Mouse (Mus musculus) spleen, postnatal 36 days (tissue): ENCODE measurements around the gene Fsd1l.
"Not testable (repeated sequence)": the region's sequence is repeated elsewhere in the genome, so short reads cannot be mapped to it uniquely, and the experiment has no call there.

Source experiments
- DNase-seq, 2 experiments: peaks; one replicate each; pipeline ENCODE4 v3.0.0; 2022; ENCODE audit warnings: low spot score in 2 of 2, mixed read lengths in 1 of 2

The Fsd1l gene

DNA sequence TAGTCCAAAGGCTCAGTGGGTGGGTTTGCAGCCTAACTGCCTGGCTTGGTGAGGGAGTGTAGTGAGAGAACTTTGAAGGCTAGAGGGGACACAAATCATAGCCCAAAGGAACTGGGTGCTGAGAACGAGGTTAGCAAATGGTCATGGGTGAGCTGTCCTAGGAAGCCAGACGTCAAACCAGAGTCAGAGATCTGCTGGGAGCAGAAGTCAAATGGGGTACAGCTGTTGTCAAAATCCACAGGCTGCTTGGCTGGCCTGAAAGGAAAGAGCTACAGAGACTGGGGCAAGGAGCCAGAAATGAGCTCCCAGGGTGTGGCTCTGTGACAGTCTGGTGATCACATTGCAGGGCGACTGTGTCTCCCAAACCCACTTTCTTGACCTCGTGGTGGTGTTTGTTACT, 2.3 kb upstream of the Fsd1l start:
- no peak for DNase-seq

DNA sequence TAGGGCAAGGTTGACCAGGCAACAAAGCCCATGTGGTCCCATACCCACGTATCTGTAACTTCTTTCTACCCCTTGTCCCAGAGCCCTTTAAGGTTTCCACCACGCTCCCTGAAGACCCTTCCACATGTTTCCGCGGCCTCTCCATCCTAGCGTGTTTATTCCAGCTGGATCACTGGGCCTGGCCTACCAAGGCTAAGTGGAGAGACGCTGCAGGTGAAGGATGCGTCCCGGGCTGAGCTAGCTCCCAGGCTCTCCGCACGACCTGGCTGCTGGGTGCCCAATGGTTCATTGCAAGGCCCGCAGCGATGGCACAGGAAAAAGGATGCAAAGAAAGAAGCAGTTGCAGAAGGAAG, 332 bp upstream of the Fsd1l start:
- DNase-seq, result no peak

DNA sequence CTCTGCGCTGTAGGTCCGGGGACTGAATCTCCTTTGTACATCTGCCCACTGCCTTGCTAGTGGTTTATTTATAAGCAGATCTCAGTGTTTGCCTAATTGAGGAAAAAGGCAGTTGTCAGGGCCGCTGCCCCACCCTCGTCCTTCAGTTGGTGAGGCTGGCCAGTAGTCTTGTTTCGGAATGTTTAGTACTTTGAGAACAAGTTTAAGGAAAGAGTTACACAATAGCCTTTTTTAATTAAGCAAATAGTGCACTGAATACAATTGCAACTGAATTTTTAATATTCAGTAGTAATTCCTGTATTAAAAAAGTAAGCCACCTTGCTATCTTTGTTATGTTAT, 709 bp downstream of the Fsd1l start:
- no peak for DNase-seq

DNA sequence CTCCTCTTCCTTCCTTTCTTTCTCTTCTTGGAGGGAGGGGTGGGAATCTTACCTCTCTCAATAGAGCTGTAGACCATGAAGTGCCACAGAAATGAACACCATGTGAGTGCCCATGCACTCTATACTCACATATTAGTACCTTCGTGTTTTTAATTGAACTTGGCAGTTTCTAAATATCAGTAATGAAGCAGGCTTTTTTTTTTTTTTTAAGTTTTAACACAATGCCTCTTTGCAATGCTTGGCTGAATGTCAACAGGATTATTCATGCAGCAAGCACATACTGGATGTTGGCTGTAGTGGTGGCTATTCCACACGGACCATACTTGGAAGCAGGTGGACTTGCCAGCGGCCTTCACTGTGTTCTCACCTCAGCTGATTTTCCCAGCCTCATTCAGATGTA, 4.1 kb downstream of the Fsd1l start:
- DNase-seq, result no peak

DNA sequence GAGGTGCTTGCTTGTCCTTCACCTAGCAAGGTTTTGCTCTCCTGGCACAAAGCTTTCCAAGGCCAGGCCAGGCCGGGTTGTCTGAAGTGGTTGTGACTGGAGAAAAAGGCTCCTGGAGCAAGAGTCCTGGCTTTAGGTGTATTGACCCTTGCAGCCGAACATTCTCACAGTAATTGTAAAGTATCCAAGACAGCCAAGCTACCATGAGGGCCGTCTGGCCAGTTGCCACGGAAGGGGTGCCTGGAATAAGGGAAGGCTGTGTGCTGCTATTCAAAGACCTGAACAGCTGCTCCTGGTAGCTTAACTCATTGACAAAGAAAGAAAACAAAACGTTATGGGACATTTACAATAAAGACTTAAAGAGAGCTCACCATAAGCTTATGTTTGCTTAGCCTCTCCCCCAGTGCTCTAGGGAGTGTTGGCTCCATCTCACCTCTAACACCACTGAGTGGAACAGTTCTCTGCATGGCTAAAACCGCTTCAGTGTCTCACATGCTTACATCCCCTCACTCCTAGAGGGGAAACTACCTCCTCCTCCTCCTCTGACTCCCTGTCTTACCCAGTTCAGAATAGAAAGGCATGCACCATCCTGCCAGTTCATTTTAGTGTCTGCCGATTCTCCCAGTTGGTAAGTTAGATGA, 6.1 kb downstream of the Fsd1l start:
- no peak for DNase-seq

DNA sequence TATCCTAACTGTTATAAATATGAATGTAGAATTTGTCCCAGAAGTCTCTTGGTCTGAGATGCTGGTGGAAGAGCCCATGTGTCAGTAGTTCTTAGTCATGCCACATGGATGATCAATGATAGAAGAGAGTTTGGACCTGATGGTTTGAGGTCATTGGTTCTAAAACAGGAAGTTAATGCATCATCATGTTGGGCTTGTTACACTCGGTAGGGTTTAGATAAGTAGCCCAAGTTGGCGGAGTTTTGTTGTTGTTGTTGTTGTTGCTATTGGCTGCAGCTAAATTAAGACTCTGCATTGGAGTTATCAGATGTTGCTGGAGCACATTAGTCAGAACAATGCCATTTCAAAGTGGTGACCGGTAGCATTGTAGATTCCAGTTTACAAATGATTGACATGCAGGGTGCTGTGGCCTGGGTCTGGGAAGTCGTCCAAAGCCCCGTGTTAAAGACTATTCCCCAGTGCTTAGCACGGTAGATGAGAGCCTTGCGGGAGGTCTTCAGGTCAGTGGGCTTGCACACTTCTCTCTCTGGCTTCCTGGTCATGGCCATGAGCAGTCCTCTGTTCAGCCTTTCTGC, 7.4 kb downstream of the Fsd1l start:
- DNase-seq, result no peak

DNA sequence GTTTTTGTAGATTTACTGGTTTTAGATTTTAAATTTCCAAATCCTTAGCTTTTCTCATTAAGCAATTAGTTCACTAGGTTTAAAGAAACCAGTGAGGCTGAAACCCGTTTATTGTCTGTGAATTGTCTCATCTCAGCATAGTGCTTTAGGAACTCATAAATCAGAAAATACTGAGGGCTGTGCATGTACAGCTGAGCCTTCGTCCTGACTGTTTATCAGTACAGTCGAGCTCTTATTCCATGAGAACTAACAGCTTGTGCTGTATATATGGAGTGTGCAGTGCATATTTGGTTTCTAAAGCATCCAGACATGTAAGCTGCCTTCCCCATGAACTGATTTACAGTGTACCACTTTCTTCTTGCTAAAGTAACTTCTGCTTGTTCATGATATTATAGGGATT, 26.8 kb downstream of the Fsd1l start:
- DNase-seq, result no peak

DNA sequence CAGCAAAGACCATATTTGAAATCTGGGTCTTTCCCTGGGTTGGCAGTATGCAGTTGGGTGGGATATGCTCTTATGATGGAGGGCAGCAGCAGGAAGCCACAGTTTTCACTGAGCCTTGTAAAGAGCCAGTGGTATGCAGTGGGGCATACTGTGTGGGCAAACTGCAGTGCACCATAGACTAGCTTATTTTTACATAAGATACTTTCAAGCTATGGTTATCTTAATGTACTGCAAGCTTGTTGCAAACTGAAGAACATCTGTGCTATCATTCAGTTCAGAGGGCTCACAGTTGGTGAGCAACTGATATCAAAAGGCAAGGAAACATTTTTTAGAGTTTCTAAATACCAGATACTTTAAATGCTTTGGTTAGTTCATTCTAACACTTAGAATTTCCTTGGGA, 29.4 kb downstream of the Fsd1l start:
- no peak for DNase-seq

DNA sequence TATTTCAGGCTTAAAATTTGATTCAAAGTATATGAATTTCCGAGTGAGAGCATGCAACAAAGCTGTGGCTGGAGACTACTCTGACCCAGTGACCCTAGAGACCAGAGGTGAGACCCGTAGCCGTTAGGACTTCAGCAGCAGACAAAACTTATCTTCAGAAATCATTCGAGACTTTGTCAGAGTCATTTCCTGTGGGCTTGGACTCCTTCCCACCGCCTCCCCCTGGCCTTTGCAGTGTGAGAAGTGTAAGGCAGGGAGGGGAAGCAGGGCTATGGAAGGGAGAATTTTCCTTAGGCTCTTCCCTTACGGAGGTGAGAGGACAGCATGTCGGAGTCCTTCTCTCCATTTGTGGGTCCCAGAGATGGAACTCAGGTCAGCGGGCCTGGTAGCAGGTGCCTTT, 50.8 kb downstream of the Fsd1l start:
- DNase-seq, result no peak

DNA sequence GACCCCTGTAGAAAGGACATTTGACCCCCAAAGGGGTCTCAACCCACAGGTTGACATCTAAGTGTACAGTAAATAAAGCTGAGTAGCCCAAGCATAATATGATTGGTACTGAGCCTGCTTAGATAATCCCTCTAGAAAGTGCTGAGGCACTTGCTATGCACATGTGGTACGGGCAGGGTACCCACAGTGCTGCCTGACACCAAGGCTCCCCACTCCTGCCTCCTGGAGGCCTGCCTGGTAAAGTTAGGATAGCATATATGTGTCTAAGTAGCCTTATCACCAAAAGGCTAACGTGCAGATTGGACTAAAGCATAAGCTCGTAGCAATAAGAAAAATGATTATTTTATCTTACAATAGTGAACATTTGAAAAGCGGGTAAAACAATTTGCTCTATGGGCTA, 57.7 kb downstream of the Fsd1l start:
- DNase-seq, result no peak

DNA sequence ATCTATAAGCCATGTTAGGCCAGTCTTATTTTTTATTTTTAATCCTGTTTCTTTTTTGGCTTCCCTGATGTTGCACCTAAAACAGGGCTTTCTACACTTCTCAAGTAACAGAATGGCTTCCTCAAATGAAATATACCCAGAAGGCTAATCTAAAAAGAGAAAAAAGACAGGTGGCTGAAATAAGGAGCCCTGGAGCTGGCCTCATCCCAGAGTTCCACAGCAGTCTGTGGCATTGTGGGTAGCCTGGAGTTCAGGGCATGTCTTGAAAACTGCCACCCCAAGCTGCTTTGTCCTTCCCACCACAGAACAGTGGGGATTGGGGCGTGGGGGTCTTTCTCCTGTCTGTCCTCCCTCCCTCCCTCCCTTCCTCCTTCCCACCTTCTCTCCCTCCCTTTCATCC, 60.1 kb downstream of the Fsd1l start:
- DNase-seq, result no peak

DNA sequence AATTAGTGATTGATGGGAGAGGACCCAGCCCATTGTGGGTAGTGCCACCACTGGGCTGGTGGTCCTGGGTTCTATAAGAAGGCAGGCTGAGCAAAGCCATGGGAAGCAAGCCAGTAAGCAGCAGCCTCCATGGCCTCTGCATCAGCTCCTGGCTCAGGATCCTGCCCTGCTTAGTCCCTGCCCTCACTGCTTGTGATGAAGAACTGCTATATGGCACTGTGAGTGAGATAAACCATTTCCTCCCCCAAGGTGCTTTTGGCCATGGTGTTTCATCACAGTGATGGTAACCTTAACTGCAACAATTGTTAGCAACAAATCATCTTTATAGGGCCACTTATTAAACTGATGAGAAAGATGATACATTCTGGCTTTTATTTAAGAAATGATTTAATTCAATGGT, 77.9 kb downstream of the Fsd1l start:
- not testable (repeated sequence) for DNase-seq

DNA sequence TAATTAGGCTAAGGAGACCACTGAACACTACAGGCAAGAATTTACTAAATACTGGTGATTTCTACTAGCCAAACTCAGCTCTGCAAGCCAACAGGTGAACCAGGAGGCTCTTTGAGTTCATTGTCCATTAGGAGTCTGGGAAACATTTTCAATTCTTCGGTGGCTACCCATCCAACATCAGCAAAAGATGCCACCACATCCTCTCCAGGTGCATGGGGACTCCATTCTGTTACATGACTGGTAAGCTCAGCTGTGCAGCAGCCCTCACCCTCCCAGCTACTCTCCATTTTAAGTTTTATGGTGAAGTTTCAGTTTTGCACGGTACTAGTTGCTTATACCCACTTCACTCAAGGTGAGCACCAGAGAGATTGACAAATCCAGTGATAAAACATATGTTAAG, 78.8 kb downstream of the Fsd1l start:
- no peak for DNase-seq

DNA sequence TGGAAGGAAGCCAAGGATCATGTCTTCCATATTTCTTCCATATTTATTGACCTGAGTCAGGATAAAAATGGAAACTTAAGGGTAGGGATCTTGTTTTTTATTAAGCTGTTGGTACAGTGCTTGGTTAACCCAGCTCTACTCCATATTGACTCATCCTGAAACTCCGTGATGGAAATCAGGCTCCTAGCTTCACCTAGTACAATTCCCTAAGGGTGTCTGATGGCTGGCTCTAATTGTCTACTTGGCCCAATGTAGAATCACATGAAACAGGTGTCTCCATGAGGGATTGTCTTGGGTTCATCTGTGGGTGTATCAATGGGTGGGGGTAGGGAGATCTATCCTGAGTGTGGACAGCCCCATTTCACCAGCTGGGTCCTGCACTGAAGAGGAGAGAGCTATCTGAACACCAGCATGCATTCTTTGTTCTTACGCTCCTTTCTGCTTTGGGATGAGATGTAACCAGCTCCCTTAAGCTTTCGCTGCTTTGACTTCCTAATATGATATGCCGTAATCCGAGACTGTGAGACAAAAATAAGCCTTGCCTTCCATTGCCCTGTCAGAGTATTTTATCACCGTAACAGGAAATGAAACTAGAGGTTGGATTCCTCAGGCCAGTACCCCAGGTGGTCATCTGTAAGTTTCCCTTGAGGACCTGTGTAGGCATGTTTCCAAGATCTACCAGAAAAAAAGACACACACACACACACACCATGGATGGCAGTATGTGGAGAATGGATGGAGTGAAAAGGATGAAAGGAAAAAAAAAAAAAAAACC, 79.5 kb downstream of the Fsd1l start:
- no peak for DNase-seq

DNA sequence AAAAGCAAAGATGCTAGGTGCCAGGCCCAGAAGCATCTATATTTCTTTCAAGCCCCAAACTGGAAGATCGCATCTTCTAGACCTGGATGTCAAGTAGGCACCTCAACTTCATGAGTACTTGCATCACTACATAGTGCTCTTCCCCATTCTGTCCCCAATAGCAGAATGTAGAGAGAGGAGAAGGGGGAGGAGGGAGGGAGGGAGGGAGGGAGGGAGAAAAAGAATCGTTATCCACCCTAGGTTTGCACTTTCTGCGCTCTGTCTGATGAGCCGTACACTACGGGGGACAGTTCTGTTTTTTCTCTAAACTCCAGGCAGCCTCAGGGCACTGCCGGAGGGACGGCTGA, 82.4 kb downstream of the Fsd1l start, which contains the start of gene Fktn:
Gene Fktn, plus strand, starts transcription at position 295 of the 347 bp plus-strand sequence.
- DNase-seq, result no peak

DNA sequence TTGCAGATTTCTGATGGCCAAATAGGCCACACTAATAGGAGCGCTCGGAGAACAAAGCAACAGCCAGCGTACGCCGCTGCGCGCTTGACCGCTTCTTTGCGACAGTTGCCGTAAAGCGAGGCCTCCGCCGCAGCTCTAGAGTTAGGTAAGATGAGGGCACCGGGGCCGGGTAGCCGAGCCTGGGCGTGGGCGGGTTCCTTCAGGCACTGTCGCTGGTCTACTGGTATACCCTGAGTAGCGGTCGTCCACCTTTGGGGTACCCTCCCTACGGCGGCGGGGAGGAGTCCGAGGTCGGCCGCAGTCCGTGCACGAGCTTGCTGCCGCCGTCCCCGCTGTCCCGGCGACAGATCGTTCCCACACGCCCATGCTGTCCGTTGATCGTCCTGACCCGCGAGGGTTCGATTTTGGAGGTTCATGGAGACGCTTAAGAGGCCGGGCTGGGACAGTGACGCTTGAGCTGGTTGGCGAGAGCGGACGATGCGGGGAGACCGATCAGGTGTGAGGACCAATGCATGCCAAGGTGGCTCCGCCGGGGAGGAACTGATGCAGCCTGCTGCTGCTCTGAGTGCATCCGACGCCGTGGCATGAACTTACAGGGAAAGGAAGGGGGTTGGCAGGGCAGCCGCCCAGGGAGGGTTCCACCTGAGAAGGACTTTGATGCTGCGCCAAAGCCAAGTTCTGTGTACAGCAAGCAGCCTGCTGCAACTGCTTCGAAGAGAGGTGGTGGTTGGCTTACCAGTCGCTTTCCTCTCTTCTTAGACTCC, 83.0 kb downstream of the Fsd1l start:
- peak; percentile 84 to 85 for DNase-seq

DNA sequence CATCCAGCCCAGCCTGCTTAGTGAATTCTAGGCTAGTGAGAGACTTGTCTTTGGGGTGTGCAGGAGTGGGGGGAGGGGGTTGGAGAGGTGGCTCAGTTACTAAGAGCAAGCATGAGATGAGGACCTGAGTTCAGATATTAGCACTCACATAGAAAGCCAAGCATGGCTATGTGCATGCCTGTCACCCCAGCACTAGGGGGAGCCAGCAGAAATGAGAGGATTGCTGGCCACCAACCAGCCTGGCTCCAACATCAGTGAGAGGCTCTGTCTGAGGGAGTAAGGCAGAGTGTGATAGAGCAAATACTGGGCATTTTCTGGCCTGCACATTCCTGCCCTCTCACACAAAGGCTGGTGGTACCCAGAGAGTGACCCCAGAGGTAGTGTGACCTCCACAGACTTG, 84.7 kb downstream of the Fsd1l start:
- DNase-seq, result peak; percentile 2 to 5

DNA sequence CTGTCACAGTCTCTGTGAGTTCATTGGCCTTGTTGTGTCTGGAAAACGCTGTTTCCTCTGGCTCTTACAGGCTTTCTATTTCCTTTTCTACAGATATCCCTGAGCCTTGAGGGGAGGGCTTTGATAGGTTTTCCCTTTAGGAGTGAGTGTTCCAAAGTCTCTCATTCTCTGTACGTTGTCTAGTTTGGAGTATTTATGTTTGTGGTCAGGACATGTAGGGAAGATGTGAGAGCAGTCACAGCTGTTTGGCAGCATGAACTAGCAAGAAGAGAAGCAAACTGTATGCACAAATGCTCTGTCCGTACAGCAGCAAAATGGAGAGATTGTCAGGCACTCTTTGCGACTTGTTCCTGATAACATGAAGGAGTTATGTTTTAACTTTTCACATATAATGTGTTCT, 86.3 kb downstream of the Fsd1l start:
- no peak for DNase-seq

DNA sequence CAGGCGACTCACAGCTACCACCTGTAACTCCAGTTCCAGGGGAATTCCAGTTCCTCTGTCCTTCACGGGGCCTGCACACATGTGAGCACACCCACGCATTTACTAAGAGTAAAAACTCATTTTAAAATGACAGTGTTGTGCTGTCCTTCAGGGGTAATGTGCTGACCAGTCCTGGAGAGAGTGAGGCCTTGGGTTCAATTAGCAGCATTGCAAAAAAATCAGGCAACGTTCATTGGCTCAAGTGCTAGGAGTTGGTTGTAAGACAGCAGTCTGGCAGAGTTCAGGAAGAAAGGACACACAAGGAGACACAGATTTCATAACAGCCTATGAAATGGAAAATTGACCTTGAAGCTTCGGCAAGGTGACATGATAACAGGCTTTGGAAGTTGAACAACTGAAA, 87.0 kb downstream of the Fsd1l start:
- DNase-seq, result no peak

DNA sequence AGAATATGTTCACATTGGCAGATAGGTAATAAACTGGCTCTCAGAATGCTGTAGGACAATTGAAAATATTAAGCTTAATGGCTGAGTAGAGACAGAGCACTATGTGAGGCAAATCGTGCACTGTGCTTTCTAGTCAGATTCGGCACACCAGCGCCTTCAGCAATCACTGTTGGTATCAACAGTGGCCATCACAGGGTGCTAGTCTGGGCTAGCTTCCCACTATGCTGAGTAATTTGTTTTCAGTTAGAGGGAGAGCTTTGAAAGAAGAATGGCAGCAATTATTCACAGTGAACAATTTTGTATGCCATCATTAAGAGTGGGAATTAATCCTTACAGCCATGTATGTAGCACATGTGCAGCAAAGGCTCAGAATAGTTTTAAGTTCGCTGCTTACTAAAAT, 91.2 kb downstream of the Fsd1l start:
- DNase-seq, result no peak

DNA sequence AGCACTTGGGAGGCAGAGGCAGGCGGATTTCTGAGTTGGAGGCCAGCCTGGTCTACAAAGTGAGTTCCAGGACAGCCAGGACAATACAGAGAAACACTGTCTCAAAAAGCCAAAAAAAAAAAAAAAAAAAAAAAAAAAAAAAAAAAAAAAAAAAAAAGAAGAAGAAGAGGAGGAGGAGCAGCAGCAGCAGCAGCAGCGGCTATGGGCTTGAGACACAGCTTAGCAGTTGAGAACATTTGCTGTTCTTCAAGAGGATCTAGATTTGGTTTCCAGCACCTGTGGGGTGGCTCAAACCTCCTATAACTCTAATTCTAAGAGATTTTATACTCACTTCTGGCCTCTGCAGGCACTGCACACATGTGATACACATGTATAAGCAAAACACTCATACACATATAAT, 94.8 kb downstream of the Fsd1l start:
- DNase-seq, result not testable (repeated sequence)

DNA sequence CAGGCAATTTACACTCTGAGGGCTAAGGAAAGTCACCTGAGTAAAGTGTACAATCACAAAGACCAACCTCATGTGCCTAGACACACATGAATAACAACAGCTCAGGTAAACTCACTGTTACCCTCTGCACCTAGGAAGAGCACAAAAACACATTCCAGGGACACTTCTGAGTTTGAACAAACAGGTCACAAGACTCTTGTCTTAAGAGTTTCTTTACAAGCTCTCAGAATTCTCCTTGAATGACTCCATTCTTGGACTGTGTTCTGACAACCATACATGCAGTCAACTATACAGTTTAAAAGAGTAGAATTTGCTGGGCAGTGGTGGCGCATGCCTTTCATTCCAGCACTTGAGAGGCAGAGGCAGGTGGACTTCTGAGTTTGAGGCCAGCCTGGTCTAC, 96.8 kb downstream of the Fsd1l start:
- no peak for DNase-seq
